Mouse (Mus musculus): ENCODE results near the gene 1110059G10Rik. TPM values are rescaled to one million over a fixed set of nuclear protein-coding genes. Genes with fewer than 3 reads are reported as not detected.
A peak's percentile ranks its signal among the peaks of the same experiment; 100 is the strongest.

Gene 1110059G10Rik
- 37.0 and 38.9 TPM in 2 replicates for polyA plus RNA-seq (2014; fragmentation: Nextera tagmentation; extraction: Ambion mirVana)

GRCm38 (mm10) chr9:122950643-122951475 is at the start of gene 1110059G10Rik, which contains the start of gene Kif15:
TSS of gene 1110059G10Rik (minus strand) at chr9:122951000.
TSS of gene Kif15 (plus strand) at chr9:122951046.
- WGBS: under 1% methylated on average over 64 of the region's 64 CpGs
- Histone ChIP-seq H3K27me3 (ENCODE audit: control insufficient read depth, insufficient read depth, low read length) (no peaks in the 10 kb centered on the region), H3K4me2 (peak within 1 kb of the TSS; percentile 58), H3K4me3 (ENCODE audit: low read depth, low read length) (peak within 1 kb of the TSS; percentile 90), H3K27ac (ENCODE audit: low read depth, low read length) (peak within 1 kb of the TSS; percentile 68), H3K36me3 (ENCODE audit: control insufficient read depth, insufficient read depth, low read length) (peaks cover 3% of the 10 kb centered on the region; the same call in 1 of the 2 replicates), H3K4me1 (ENCODE audit: control insufficient read depth, insufficient read depth, low read length) (peaks cover 9% of the 10 kb centered on the region), H3K9me3 (ENCODE audit: control insufficient read depth, low read length) (no peaks in the 10 kb centered on the region), H3K9ac (ENCODE audit: low read length) (peak within 1 kb of the TSS; percentile 80)
- peak; percentile 100 for DNase-seq (ENCODE audit: low spot score, missing footprints)
- ATAC-seq (ENCODE audit: low FRiP score): peak; percentile 98

- 93% methylated on average over 4 of the region's 4 CpGs for WGBS
- Histone ChIP-seq H3K4me2 (no peak overlapping the region), H3K27ac (ENCODE audit: low read depth, low read length) (no peak overlapping the region), H3K9ac (ENCODE audit: low read length) (no peak overlapping the region), H3K36me3 (ENCODE audit: control insufficient read depth, insufficient read depth, low read length) (peaks cover 11% of the 10 kb centered on the region), H3K4me1 (ENCODE audit: control insufficient read depth, insufficient read depth, low read length) (no peaks in the 10 kb centered on the region), H3K27me3 (ENCODE audit: control insufficient read depth, insufficient read depth, low read length) (no peaks in the 10 kb centered on the region), H3K9me3 (ENCODE audit: control insufficient read depth, low read length) (no peaks in the 10 kb centered on the region), H3K4me3 (ENCODE audit: low read depth, low read length) (no peak overlapping the region)
- ATAC-seq (ENCODE audit: low FRiP score) (no peak), DNase-seq (ENCODE audit: low spot score, missing footprints) (no peak)
These were observed 48.4 kb upstream of the 1110059G10Rik start for GRCm38 (mm10) chr9:122999193-122999586.

GRCm38 (mm10) chr9:122998406-122999192 is 47.8 kb upstream of the 1110059G10Rik start:
- H3K36me3 ChIP-seq (ENCODE audit: control insufficient read depth, insufficient read depth, low read length): peaks cover 7% of the 10 kb centered on the region; the same call in 1 of the 2 replicates
- WGBS: 96% methylated on average over 10 of the region's 10 CpGs
- H3K9ac ChIP-seq (ENCODE audit: low read length): no peak overlapping the region
- H3K4me1 ChIP-seq (ENCODE audit: control insufficient read depth, insufficient read depth, low read length): no peaks in the 10 kb centered on the region
- H3K4me3 ChIP-seq (ENCODE audit: low read depth, low read length): no peak overlapping the region
- no peak for DNase-seq (ENCODE audit: low spot score, missing footprints)
- H3K9me3 ChIP-seq (ENCODE audit: control insufficient read depth, low read length): no peaks in the 10 kb centered on the region
- H3K4me2 ChIP-seq: no peak overlapping the region
- H3K27ac ChIP-seq (ENCODE audit: low read depth, low read length): no peak overlapping the region
- no peak for ATAC-seq (ENCODE audit: low FRiP score)
- no peaks in the 10 kb centered on the region for H3K27me3 ChIP-seq (ENCODE audit: control insufficient read depth, insufficient read depth, low read length)

GRCm38 (mm10) chr9:122928915-122929314 is 21.9 kb downstream of the 1110059G10Rik start:
- H3K9me3 ChIP-seq (ENCODE audit: control insufficient read depth, low read length): no peaks in the 10 kb centered on the region
- no peak for ATAC-seq (ENCODE audit: low FRiP score)
- H3K27ac ChIP-seq (ENCODE audit: low read depth, low read length): no peak overlapping the region
- no peaks in the 10 kb centered on the region for H3K27me3 ChIP-seq (ENCODE audit: control insufficient read depth, insufficient read depth, low read length)
- H3K4me2 ChIP-seq: no peak overlapping the region
- peaks cover 58% of the 10 kb centered on the region for H3K36me3 ChIP-seq (ENCODE audit: control insufficient read depth, insufficient read depth, low read length)
- 97% methylated on average over 3 of the region's 3 CpGs for WGBS
- DNase-seq (ENCODE audit: low spot score, missing footprints): no peak
- H3K4me3 ChIP-seq (ENCODE audit: low read depth, low read length): no peak overlapping the region
- no peaks in the 10 kb centered on the region; the same call in 1 of the 2 replicates for H3K4me1 ChIP-seq (ENCODE audit: control insufficient read depth, insufficient read depth, low read length)
- H3K9ac ChIP-seq (ENCODE audit: low read length): no peak overlapping the region

GRCm38 (mm10) chr9:122922936-122923381 is 27.8 kb downstream of the 1110059G10Rik start, which contains the start of gene Zfp105:
TSS of gene Zfp105 (plus strand) at chr9:122923072.
- peaks cover 4% of the 10 kb centered on the region; the same call in 1 of the 2 replicates for H3K4me1 ChIP-seq (ENCODE audit: control insufficient read depth, insufficient read depth, low read length)
- DNase-seq (ENCODE audit: low spot score, missing footprints) (peak; percentile 98), ATAC-seq (ENCODE audit: low FRiP score) (peak; percentile 100)
- no peaks in the 10 kb centered on the region for H3K27me3 ChIP-seq (ENCODE audit: control insufficient read depth, insufficient read depth, low read length)
- H3K9me3 ChIP-seq (ENCODE audit: control insufficient read depth, low read length): no peaks in the 10 kb centered on the region
- peak within 1 kb of the TSS; percentile 80 for H3K4me3 ChIP-seq (ENCODE audit: low read depth, low read length)
- peaks cover 22% of the 10 kb centered on the region for H3K36me3 ChIP-seq (ENCODE audit: control insufficient read depth, insufficient read depth, low read length)
- peak within 1 kb of the TSS; percentile 98 for H3K9ac ChIP-seq (ENCODE audit: low read length)
- WGBS: under 1% methylated on average over 41 of the region's 43 CpGs
- H3K27ac ChIP-seq (ENCODE audit: low read depth, low read length): peak within 1 kb of the TSS; percentile 71; the same call in 1 of the 2 replicates
- H3K4me2 ChIP-seq: peak within 1 kb of the TSS; percentile 60

GRCm38 (mm10) chr9:122922436-122922835 is 28.4 kb downstream of the 1110059G10Rik start:
- 19% methylated on average over 3 of the region's 3 CpGs for WGBS
- Histone ChIP-seq H3K4me1 (ENCODE audit: control insufficient read depth, insufficient read depth, low read length) (peaks cover 4% of the 10 kb centered on the region; the same call in 1 of the 2 replicates), H3K9me3 (ENCODE audit: control insufficient read depth, low read length) (no peaks in the 10 kb centered on the region), H3K4me3 (ENCODE audit: low read depth, low read length) (peak overlapping the region; percentile 80), H3K36me3 (ENCODE audit: control insufficient read depth, insufficient read depth, low read length) (peaks cover 17% of the 10 kb centered on the region), H3K27me3 (ENCODE audit: control insufficient read depth, insufficient read depth, low read length) (no peaks in the 10 kb centered on the region), H3K4me2 (peak overlapping the region; percentile 60; the same call in 1 of the 2 replicates), H3K9ac (ENCODE audit: low read length) (peak overlapping the region; percentile 98; the same call in 1 of the 2 replicates), H3K27ac (ENCODE audit: low read depth, low read length) (no peak overlapping the region)
- DNase-seq (ENCODE audit: low spot score, missing footprints): peak; percentile 87
- ATAC-seq (ENCODE audit: low FRiP score): peak; percentile 68

GRCm38 (mm10) chr9:122902717-122903535 is 47.9 kb downstream of the 1110059G10Rik start:
- no peak overlapping the region; the same call in 1 of the 2 replicates for H3K27ac ChIP-seq (ENCODE audit: low read depth, low read length)
- peak; percentile 98 for DNase-seq (ENCODE audit: low spot score, missing footprints)
- peak overlapping the region; percentile 86 for H3K9ac ChIP-seq (ENCODE audit: low read length)
- H3K4me1 ChIP-seq (ENCODE audit: control insufficient read depth, insufficient read depth, low read length): peaks cover 4% of the 10 kb centered on the region; the same call in 1 of the 2 replicates
- WGBS: 14% methylated on average over 32 of the region's 32 CpGs
- H3K9me3 ChIP-seq (ENCODE audit: control insufficient read depth, low read length): no peaks in the 10 kb centered on the region
- peak; percentile 99 for ATAC-seq (ENCODE audit: low FRiP score)
- peak overlapping the region; percentile 56 for H3K4me2 ChIP-seq
- peak overlapping the region; percentile 50 for H3K4me3 ChIP-seq (ENCODE audit: low read depth, low read length)
- H3K27me3 ChIP-seq (ENCODE audit: control insufficient read depth, insufficient read depth, low read length): no peaks in the 10 kb centered on the region
- H3K36me3 ChIP-seq (ENCODE audit: control insufficient read depth, insufficient read depth, low read length): no peaks in the 10 kb centered on the region

- no peak for DNase-seq (ENCODE audit: low spot score, missing footprints)
- WGBS: 90% methylated on average over 2 of the region's 2 CpGs
- peaks cover under 1% of the 10 kb centered on the region; the same call in 1 of the 2 replicates for H3K9me3 ChIP-seq (ENCODE audit: control insufficient read depth, low read length)
These were observed 49.8 kb downstream of the 1110059G10Rik start for GRCm38 (mm10) chr9:122901047-122901446.

More at GRCm38 (mm10) chr9:122901047-122901446, 49.8 kb downstream of the 1110059G10Rik start:
- H3K4me3 ChIP-seq (ENCODE audit: low read depth, low read length): no peak overlapping the region
- H3K9ac ChIP-seq (ENCODE audit: low read length): no peak overlapping the region
- no peak overlapping the region for H3K4me2 ChIP-seq
- H3K27me3 ChIP-seq (ENCODE audit: control insufficient read depth, insufficient read depth, low read length): no peaks in the 10 kb centered on the region
- H3K27ac ChIP-seq (ENCODE audit: low read depth, low read length): no peak overlapping the region
- H3K4me1 ChIP-seq (ENCODE audit: control insufficient read depth, insufficient read depth, low read length): peaks cover 4% of the 10 kb centered on the region; the same call in 1 of the 2 replicates
- H3K36me3 ChIP-seq (ENCODE audit: control insufficient read depth, insufficient read depth, low read length): no peaks in the 10 kb centered on the region
- ATAC-seq (ENCODE audit: low FRiP score): no peak
